Mouse (Mus musculus) cortical plate, adult 2 months (tissue): ENCODE results near the gene Pp2d1.

ENCODE experiments used
- CTCF ChIP-seq: fragments of 200-500 bp; IDR thresholded peaks from 2 replicates; pipeline ENCODE4 v1.5.1; 2011; ENCODE audit warnings: mild to moderate bottlenecking, control low read depth, low read length; ENCODE audit not compliant: insufficient read depth; ENCODE audit errors: extremely low read depth
- POLR2A ChIP-seq: fragments of 200-500 bp; IDR thresholded peaks from 2 replicates; pipeline ENCODE4 v1.6.1; 2011; ENCODE audit warnings: mild to moderate bottlenecking, low read length, control low read depth; ENCODE audit not compliant: insufficient read depth; ENCODE audit errors: extremely low read depth

DNA sequence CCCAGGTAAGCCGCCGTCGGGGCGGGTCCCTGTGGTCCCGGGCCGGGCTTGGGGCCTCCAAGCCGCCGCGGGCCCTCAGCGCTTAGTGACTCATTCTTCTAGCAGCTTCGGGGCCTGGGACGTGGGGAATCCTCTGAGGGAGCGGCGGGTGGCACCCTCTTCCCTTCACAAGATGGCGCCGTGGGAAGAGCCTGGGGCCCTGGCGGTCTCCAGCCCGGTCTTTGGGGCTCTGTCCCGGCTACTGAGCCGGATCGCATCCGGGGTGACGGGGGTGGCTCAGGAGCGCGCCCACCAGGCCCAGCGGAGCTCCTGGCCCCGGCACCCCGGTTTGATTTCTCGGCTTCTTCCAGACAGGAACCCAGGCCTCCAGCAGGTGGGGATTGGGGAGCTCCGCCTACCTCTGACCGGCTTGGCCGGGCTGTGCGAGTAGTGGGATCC, 59.6 kb downstream of the Pp2d1 start:
- TF ChIP-seq POLR2A (no peak), CTCF (no peak)
